Mouse (Mus musculus) small intestine, adult 2 months (tissue): ENCODE measurements around the gene Vti1a. TPM values are rescaled to one million over a fixed set of nuclear protein-coding genes. Genes with fewer than 3 reads are reported as not detected.

Experiments
- H3K27ac ChIP-seq: fragments of 200-500 bp; 2 replicates; pipeline ENCODE4 v1.5.1; 2012; ENCODE audit warnings: low read depth, low read length, control low read depth, inconsistent platforms; ENCODE audit not compliant: insufficient read depth
- H3K27me3 ChIP-seq: fragments of 200-500 bp; 2 replicates; pipeline ENCODE4 v1.6.1; 2012; ENCODE audit warnings: mild to moderate bottlenecking, moderate library complexity, low read length, inconsistent platforms; ENCODE audit not compliant: control insufficient read depth, insufficient read depth
- H3K36me3 ChIP-seq: fragments of 200-500 bp; 2 replicates; pipeline ENCODE4 v1.6.1; 2012; ENCODE audit warnings: mild to moderate bottlenecking, low read length, control low read depth, inconsistent platforms; ENCODE audit not compliant: control insufficient read depth, insufficient read depth
- H3K4me1 ChIP-seq: fragments of 200-500 bp; 2 replicates; pipeline ENCODE4 v1.6.1; 2012; ENCODE audit warnings: low read length, inconsistent platforms, mixed read lengths; ENCODE audit not compliant: control insufficient read depth, insufficient read depth, insufficient read length
- H3K4me3 ChIP-seq: fragments of 200-500 bp; 2 replicates; pipeline ENCODE4 v1.5.1; 2012; ENCODE audit warnings: low read depth, mild to moderate bottlenecking, control low read depth, inconsistent platforms, low read length, moderate library complexity
- CTCF ChIP-seq: fragments of 200-500 bp; IDR thresholded peaks from 2 replicates; pipeline ENCODE4 v1.5.1; 2012; ENCODE audit warnings: low read depth, mild to moderate bottlenecking, control low read depth, inconsistent platforms, low read length, moderate library complexity, mixed read lengths; ENCODE audit not compliant: insufficient replicate concordance, insufficient read length; ENCODE audit errors: extremely low read depth
- POLR2A ChIP-seq: fragments of 200-500 bp; IDR thresholded peaks from 2 replicates; pipeline ENCODE4 v1.6.1; 2012; ENCODE audit warnings: low read depth, mild to moderate bottlenecking, control low read depth, inconsistent platforms, low read length, moderate library complexity
- WGBS: fragments of 180-500 bp; shearing (Covaris S2); methylation state at CpG from one replicate; pipeline ENCODE4 v1.1.7; 2018; 5-methylcytosine and 5-hydroxymethylcytosine counted together
- polyA plus RNA-seq: library from polyadenylated mRNA; depleted of rRNA; stranded (reverse); fragments of >200 nt; gene quantifications from 2 replicates; pipeline ENCODE4 v1.2.3, GENCODE M21; 2012

The Vti1a gene
- polyA plus RNA-seq, 1 experiment: 8.1 TPM

DNA sequence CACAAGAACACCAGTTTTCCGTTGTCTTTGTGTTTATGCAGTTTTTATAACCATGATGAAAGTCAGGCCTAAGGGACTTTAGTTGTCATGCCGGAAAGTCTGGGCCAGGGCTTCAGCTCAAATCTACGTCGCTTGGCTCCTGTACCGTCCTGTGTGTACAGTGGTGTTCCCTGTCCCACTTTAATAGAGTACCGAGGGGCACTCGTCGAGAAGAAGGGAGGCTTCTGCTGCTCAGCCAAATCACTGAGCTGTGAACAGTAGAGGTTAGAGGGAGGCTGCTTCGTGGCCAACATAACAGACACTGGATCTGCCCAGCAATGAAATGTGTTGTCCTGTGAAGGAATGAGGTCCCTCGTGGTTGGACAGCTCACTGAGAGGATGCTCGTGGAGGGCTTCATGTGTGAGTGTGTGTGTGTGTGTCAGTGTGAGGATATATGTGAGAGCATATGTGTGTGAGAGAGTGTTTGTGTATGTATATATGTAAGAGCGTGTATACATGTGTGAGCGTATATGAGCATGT lies 230.0 kb downstream of the Vti1a start:
- Histone ChIP-seq H3K4me1 (no peaks in the 10 kb centered on the region; the same call in 1 of the 2 replicates), H3K4me3 (no peak overlapping the region), H3K27me3 (no peaks in the 10 kb centered on the region), H3K27ac (no peak overlapping the region), H3K36me3 (no peaks in the 10 kb centered on the region)
- TF ChIP-seq POLR2A: no peak
- no peak for TF ChIP-seq CTCF
- WGBS: 89% methylated on average over 13 of the region's 13 CpGs

DNA sequence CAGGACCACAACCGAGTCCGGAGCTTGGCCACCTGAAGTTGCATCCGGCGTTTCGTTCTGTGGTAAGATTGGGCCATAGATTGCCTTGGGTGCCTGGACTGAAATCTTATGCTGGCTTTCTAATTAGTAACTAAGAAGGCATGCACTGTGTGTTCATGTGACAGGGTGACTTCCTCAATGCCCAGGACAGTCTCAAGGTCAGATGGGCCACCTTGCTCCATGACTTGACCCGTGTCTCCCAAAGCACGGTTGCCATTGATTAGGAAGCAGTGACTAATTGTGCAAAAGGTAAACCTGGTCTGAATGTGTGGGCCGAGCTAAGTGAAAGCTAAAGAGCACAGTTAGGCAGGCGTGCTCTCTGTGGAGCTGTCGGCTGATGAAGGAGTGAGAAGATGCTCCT lies 232.1 kb downstream of the Vti1a start:
- Histone ChIP-seq H3K36me3 (no peaks in the 10 kb centered on the region), H3K27ac (no peak overlapping the region), H3K27me3 (no peaks in the 10 kb centered on the region), H3K4me1 (no peaks in the 10 kb centered on the region; the same call in 1 of the 2 replicates), H3K4me3 (no peak overlapping the region)
- TF ChIP-seq CTCF: no peak
- TF ChIP-seq POLR2A: no peak
- 91% methylated on average over 10 of the region's 10 CpGs for WGBS

GRCm38 (mm10) chr19:55548656-55549055 lies 232.6 kb downstream of the Vti1a start:
- TF ChIP-seq POLR2A: no peak
- no peak for TF ChIP-seq CTCF
- Histone ChIP-seq H3K4me3 (no peak overlapping the region), H3K4me1 (peaks cover 4% of the 10 kb centered on the region), H3K27ac (no peak overlapping the region), H3K27me3 (no peaks in the 10 kb centered on the region), H3K36me3 (no peaks in the 10 kb centered on the region)
- WGBS: 87% methylated on average over 10 of the region's 10 CpGs

DNA sequence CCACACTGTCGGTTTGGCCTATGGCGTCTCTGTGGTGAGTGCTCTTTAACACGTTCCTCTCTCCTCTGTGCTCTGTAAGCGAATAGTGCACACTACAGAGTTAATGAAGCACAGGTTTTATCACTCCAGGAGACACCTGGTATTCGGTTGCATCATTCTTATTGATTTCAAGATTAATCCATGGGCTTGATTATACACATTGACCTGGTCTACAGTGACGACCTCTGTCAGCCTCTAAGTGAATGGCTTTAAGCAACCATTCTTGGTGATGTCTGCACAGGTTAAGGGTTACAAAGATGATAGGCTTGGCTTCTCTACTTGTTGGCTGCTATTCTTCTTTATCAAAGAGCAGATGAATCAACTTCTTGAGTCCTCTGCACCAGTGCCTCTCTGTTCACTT lies 234.1 kb downstream of the Vti1a start:
- H3K4me3 ChIP-seq: no peak overlapping the region
- H3K27me3 ChIP-seq: no peaks in the 10 kb centered on the region
- peaks cover 7% of the 10 kb centered on the region for H3K4me1 ChIP-seq
- 64% methylated on average over 6 of the region's 6 CpGs for WGBS
- no peak overlapping the region for H3K27ac ChIP-seq
- TF ChIP-seq POLR2A: no peak
- H3K36me3 ChIP-seq: no peaks in the 10 kb centered on the region

GRCm38 (mm10) chr19:55552339-55552738 lies 236.2 kb downstream of the Vti1a start:
- no peak overlapping the region for H3K4me3 ChIP-seq
- no peak overlapping the region for H3K27ac ChIP-seq
- WGBS: 48% methylated on average over 7 of the region's 7 CpGs
- TF ChIP-seq CTCF: no peak
- TF ChIP-seq POLR2A: no peak
- H3K4me1 ChIP-seq: peaks cover 7% of the 10 kb centered on the region
- H3K36me3 ChIP-seq: no peaks in the 10 kb centered on the region
- no peaks in the 10 kb centered on the region for H3K27me3 ChIP-seq

GRCm38 (mm10) chr19:55552861-55553260 lies 236.8 kb downstream of the Vti1a start:
- WGBS: 39% methylated on average over 7 of the region's 7 CpGs
- peaks cover 7% of the 10 kb centered on the region for H3K4me1 ChIP-seq
- no peaks in the 10 kb centered on the region for H3K36me3 ChIP-seq
- TF ChIP-seq CTCF (no peak), POLR2A (no peak)
- H3K27me3 ChIP-seq: no peaks in the 10 kb centered on the region
- H3K4me3 ChIP-seq: no peak overlapping the region
- no peak overlapping the region for H3K27ac ChIP-seq

GRCm38 (mm10) chr19:55554295-55554694 lies 238.2 kb downstream of the Vti1a start:
- Histone ChIP-seq H3K4me3 (no peak overlapping the region), H3K27ac (no peak overlapping the region), H3K4me1 (peaks cover 7% of the 10 kb centered on the region), H3K27me3 (no peaks in the 10 kb centered on the region), H3K36me3 (no peaks in the 10 kb centered on the region)
- TF ChIP-seq POLR2A (no peak), CTCF (no peak)
- 87% methylated on average over 5 of the region's 5 CpGs for WGBS

- H3K4me1 ChIP-seq: peaks cover 7% of the 10 kb centered on the region
Observed at GRCm38 (mm10) chr19:55554703-55555102, 238.6 kb downstream of the Vti1a start.

More at GRCm38 (mm10) chr19:55554703-55555102, 238.6 kb downstream of the Vti1a start:
- WGBS: 69% methylated on average over 9 of the region's 9 CpGs
- no peak overlapping the region for H3K27ac ChIP-seq
- no peaks in the 10 kb centered on the region for H3K36me3 ChIP-seq
- no peak overlapping the region for H3K4me3 ChIP-seq
- TF ChIP-seq CTCF (no peak), POLR2A (no peak)
- no peaks in the 10 kb centered on the region for H3K27me3 ChIP-seq
